Mouse (Mus musculus) heart, embryonic 10.5 days (tissue): ENCODE results near the gene Alk. TPM values are rescaled to one million over a fixed set of nuclear protein-coding genes. Genes with fewer than 3 reads are reported as not detected.

Experiments
- DNase-seq: peaks from one replicate; pipeline ENCODE4 v3.0.0-alpha.2; 2017; ENCODE audit warnings: low spot score
- H3K27ac ChIP-seq: fragments of 300-500 bp; sonication (generic); 2 replicates; pipeline ENCODE4 v1.5.1; 2016; ENCODE audit warnings: mild to moderate bottlenecking
- H3K27me3 ChIP-seq: fragments of 300-500 bp; sonication (generic); 2 replicates; pipeline ENCODE4 v1.6.1; 2016; ENCODE audit warnings: mild to moderate bottlenecking; ENCODE audit not compliant: poor library complexity, insufficient read depth, severe bottlenecking
- H3K36me3 ChIP-seq: fragments of 300-500 bp; sonication (generic); 2 replicates; pipeline ENCODE4 v1.6.1; 2016; ENCODE audit warnings: mild to moderate bottlenecking, moderate library complexity
- H3K4me1 ChIP-seq: fragments of 300-500 bp; sonication (generic); 2 replicates; pipeline ENCODE4 v1.6.1; 2016; ENCODE audit warnings: mild to moderate bottlenecking
- H3K4me3 ChIP-seq: fragments of 300-500 bp; sonication (generic); 2 replicates; pipeline ENCODE4 v1.5.1; 2016; ENCODE audit warnings: mild to moderate bottlenecking, moderate library complexity
- H3K9me3 ChIP-seq: fragments of 300-500 bp; sonication (generic); 2 replicates; pipeline ENCODE4 v1.6.1; 2016; ENCODE audit warnings: mild to moderate bottlenecking, moderate library complexity
- WGBS: fragments of 180-500 bp; shearing (Covaris S2); methylation state at CpG from one replicate; pipeline ENCODE4 v1.1.7; 2016; 5-methylcytosine and 5-hydroxymethylcytosine counted together
- polyA plus RNA-seq: library from polyadenylated mRNA; unstranded; fragments of >200 nt; fragmentation: Nextera tagmentation; extraction: Ambion mirVana; gene quantifications from 2 replicates; pipeline ENCODE4 v1.2.1, GENCODE M21; 2016

Gene Alk
- polyA plus RNA-seq, 1 experiment from 2014 or later = 0.78 TPM

GRCm38 (mm10) chr17:72571379-72571778, 33.0 kb downstream of the Alk start:
- Histone ChIP-seq H3K36me3 (no peaks in the 10 kb centered on the region), H3K4me3 (no peak overlapping the region), H3K27me3 (no peaks in the 10 kb centered on the region), H3K4me1 (no peaks in the 10 kb centered on the region), H3K9me3 (no peaks in the 10 kb centered on the region), H3K27ac (no peak overlapping the region)
- no peak for DNase-seq
- WGBS = 84% methylated on average over 2 of the region's 2 CpGs

GRCm38 (mm10) chr17:72569491-72569890, 34.9 kb downstream of the Alk start:
- Histone ChIP-seq H3K36me3 (no peaks in the 10 kb centered on the region), H3K4me1 (no peaks in the 10 kb centered on the region), H3K9me3 (no peaks in the 10 kb centered on the region), H3K27ac (no peak overlapping the region), H3K27me3 (no peaks in the 10 kb centered on the region), H3K4me3 (no peak overlapping the region)
- WGBS = 73% methylated on average over 10 of the region's 10 CpGs
- DNase-seq = no peak

GRCm38 (mm10) chr17:72563423-72563822, 41.0 kb downstream of the Alk start:
- Histone ChIP-seq H3K9me3 (no peaks in the 10 kb centered on the region), H3K4me3 (no peak overlapping the region), H3K4me1 (no peaks in the 10 kb centered on the region), H3K27me3 (no peaks in the 10 kb centered on the region), H3K27ac (no peak overlapping the region), H3K36me3 (no peaks in the 10 kb centered on the region)
- 77% methylated on average over 5 of the region's 5 CpGs for WGBS
- no peak for DNase-seq

GRCm38 (mm10) chr17:72561471-72561870, 43.0 kb downstream of the Alk start:
- Histone ChIP-seq H3K27ac (no peak overlapping the region), H3K9me3 (no peaks in the 10 kb centered on the region), H3K36me3 (no peaks in the 10 kb centered on the region), H3K4me1 (no peaks in the 10 kb centered on the region), H3K4me3 (no peak overlapping the region), H3K27me3 (no peaks in the 10 kb centered on the region)
- 74% methylated on average over 3 of the region's 3 CpGs for WGBS
- no peak for DNase-seq

GRCm38 (mm10) chr17:72560771-72561170, 43.7 kb downstream of the Alk start:
- 65% methylated on average over 1 of the region's 1 CpGs for WGBS
- H3K27me3 ChIP-seq = no peaks in the 10 kb centered on the region
- no peak overlapping the region for H3K27ac ChIP-seq
- no peak for DNase-seq
- H3K9me3 ChIP-seq = no peaks in the 10 kb centered on the region
- H3K4me1 ChIP-seq = no peaks in the 10 kb centered on the region
- H3K36me3 ChIP-seq = no peaks in the 10 kb centered on the region
- no peak overlapping the region for H3K4me3 ChIP-seq

GRCm38 (mm10) chr17:72557029-72557735, 47.2 kb downstream of the Alk start:
- Histone ChIP-seq H3K9me3 (no peaks in the 10 kb centered on the region), H3K4me1 (no peaks in the 10 kb centered on the region), H3K4me3 (no peak overlapping the region), H3K36me3 (no peaks in the 10 kb centered on the region), H3K27me3 (no peaks in the 10 kb centered on the region), H3K27ac (no peak overlapping the region)
- 89% methylated on average over 6 of the region's 6 CpGs for WGBS
- no peak for DNase-seq

GRCm38 (mm10) chr17:72546274-72546673, 58.2 kb downstream of the Alk start:
- no peak overlapping the region for H3K27ac ChIP-seq

GRCm38 (mm10) chr17:72535304-72535703, 69.1 kb downstream of the Alk start:
- H3K4me3 ChIP-seq = no peak overlapping the region
- no peak overlapping the region for H3K27ac ChIP-seq
- H3K36me3 ChIP-seq = no peaks in the 10 kb centered on the region
- no peaks in the 10 kb centered on the region for H3K4me1 ChIP-seq
- 54% methylated on average over 6 of the region's 6 CpGs for WGBS
- no peaks in the 10 kb centered on the region for H3K27me3 ChIP-seq
- no peaks in the 10 kb centered on the region for H3K9me3 ChIP-seq
- peak; percentile 73 for DNase-seq

More at GRCm38 (mm10) chr17:72546274-72546673, 58.2 kb downstream of the Alk start:
- Histone ChIP-seq H3K36me3 (no peaks in the 10 kb centered on the region), H3K9me3 (no peaks in the 10 kb centered on the region), H3K27me3 (no peaks in the 10 kb centered on the region), H3K4me3 (no peak overlapping the region), H3K4me1 (no peaks in the 10 kb centered on the region)
- WGBS = 78% methylated on average over 4 of the region's 4 CpGs
- DNase-seq = peak; percentile 22

GRCm38 (mm10) chr17:72532266-72532665, 72.2 kb downstream of the Alk start:
- Histone ChIP-seq H3K27me3 (no peaks in the 10 kb centered on the region), H3K4me1 (no peaks in the 10 kb centered on the region), H3K27ac (no peak overlapping the region), H3K36me3 (no peaks in the 10 kb centered on the region), H3K4me3 (no peak overlapping the region), H3K9me3 (no peaks in the 10 kb centered on the region)
- WGBS = 59% methylated on average over 6 of the region's 6 CpGs
- DNase-seq = peak; percentile 73

GRCm38 (mm10) chr17:72528481-72528880, 75.9 kb downstream of the Alk start:
- 83% methylated on average over 8 of the region's 8 CpGs for WGBS
- no peaks in the 10 kb centered on the region for H3K27me3 ChIP-seq
- no peaks in the 10 kb centered on the region for H3K4me1 ChIP-seq
- peak; percentile 61 for DNase-seq
- no peak overlapping the region for H3K4me3 ChIP-seq
- H3K27ac ChIP-seq = no peak overlapping the region
- H3K36me3 ChIP-seq = no peaks in the 10 kb centered on the region
- H3K9me3 ChIP-seq = no peaks in the 10 kb centered on the region

- no peaks in the 10 kb centered on the region for H3K27me3 ChIP-seq
- no peaks in the 10 kb centered on the region for H3K4me1 ChIP-seq
- H3K36me3 ChIP-seq = no peaks in the 10 kb centered on the region
- no peak overlapping the region for H3K27ac ChIP-seq
- 73% methylated on average over 5 of the region's 5 CpGs for WGBS
- H3K4me3 ChIP-seq = no peak overlapping the region
- peak; percentile 63 for DNase-seq
- H3K9me3 ChIP-seq = no peaks in the 10 kb centered on the region
Observed at GRCm38 (mm10) chr17:72527481-72527880, 76.9 kb downstream of the Alk start.

- H3K4me1 ChIP-seq = no peaks in the 10 kb centered on the region
- no peaks in the 10 kb centered on the region for H3K36me3 ChIP-seq
- H3K4me3 ChIP-seq = no peak overlapping the region
- H3K9me3 ChIP-seq = no peaks in the 10 kb centered on the region
- DNase-seq = peak; percentile 19
- H3K27ac ChIP-seq = no peak overlapping the region
- no peaks in the 10 kb centered on the region for H3K27me3 ChIP-seq
- 82% methylated on average over 4 of the region's 4 CpGs for WGBS
Observed at GRCm38 (mm10) chr17:72526356-72526755, 78.1 kb downstream of the Alk start.

GRCm38 (mm10) chr17:72524839-72525238, 79.6 kb downstream of the Alk start:
- WGBS = 89% methylated on average over 3 of the region's 3 CpGs
- no peaks in the 10 kb centered on the region for H3K9me3 ChIP-seq

GRCm38 (mm10) chr17:72523006-72523405, 81.4 kb downstream of the Alk start:
- no peaks in the 10 kb centered on the region for H3K4me1 ChIP-seq
- H3K4me3 ChIP-seq = no peak overlapping the region
- DNase-seq = no peak
- H3K27ac ChIP-seq = no peak overlapping the region
- H3K36me3 ChIP-seq = no peaks in the 10 kb centered on the region
- WGBS = 52% methylated on average over 7 of the region's 7 CpGs
- H3K9me3 ChIP-seq = no peaks in the 10 kb centered on the region
- no peaks in the 10 kb centered on the region for H3K27me3 ChIP-seq

More at GRCm38 (mm10) chr17:72524839-72525238, 79.6 kb downstream of the Alk start:
- no peaks in the 10 kb centered on the region for H3K27me3 ChIP-seq
- H3K4me3 ChIP-seq = no peak overlapping the region
- no peaks in the 10 kb centered on the region for H3K36me3 ChIP-seq
- no peak overlapping the region for H3K27ac ChIP-seq
- no peak for DNase-seq
- no peaks in the 10 kb centered on the region for H3K4me1 ChIP-seq
